Mouse (Mus musculus): ENCODE measurements around the gene Gm8947. TPM values are rescaled to one million over a fixed set of nuclear protein-coding genes. Genes with fewer than 3 reads are reported as not detected.

Gm8947 gene
- total and polyA plus RNA-seq, 3 experiments, result 0.08 to 0.36 TPM; not detected in 1

GRCm38 (mm10) chr1:151177030-151177936 lies 14.9 kb upstream of the Gm8947 start (continued):
- TF ChIP-seq RAD21 (IDR thresholded peaks at IDR 0.05; ENCODE audit: low read depth, low read length), result no peak; the same call in 1 of the 2 replicates

- TF ChIP-seq ELF1 (IDR thresholded peaks at IDR 0.05; ENCODE audit: low read depth, low read length) (peak; percentile 43; the same call in 1 of the 2 replicates), CHD1 (IDR thresholded peaks at IDR 0.05; ENCODE audit: low read depth, low read length) (0 out of 2 replicates have a peak, but pooled peaks have one; percentile 51), MAZ (IDR thresholded peaks at IDR 0.05; ENCODE audit: low read depth, low read length) (0 out of 2 replicates have a peak, but pooled peaks have one; percentile 7), CHD2 (IDR thresholded peaks at IDR 0.05; ENCODE audit: low read length) (peak; percentile 50; the same call in 1 of the 2 replicates), ZMIZ1 (IDR thresholded peaks at IDR 0.05; ENCODE audit: low read depth, low read length) (no peak), NELFE (IDR thresholded peaks at IDR 0.05; ENCODE audit: low read depth, low read length) (no peak; the same call in 1 of the 2 replicates), POLR2A (IDR thresholded peaks at IDR 0.05; ENCODE audit: low read depth, low read length) (no peak), RCOR1 (conservative IDR thresholded peaks at IDR 0.05; ENCODE audit: low read depth, low read length) (peak; percentile 9), GABPA (IDR thresholded peaks at IDR 0.05; ENCODE audit: insufficient replicate concordance, low read depth, low read length) (no peak), TCF12 (IDR thresholded peaks at IDR 0.05; ENCODE audit: low read depth, low read length) (no peak), KAT2A (IDR thresholded peaks at IDR 0.05; ENCODE audit: insufficient replicate concordance, low read length) (0 out of 2 replicates have a peak, but pooled peaks have one; percentile 34), MYC (IDR thresholded peaks at IDR 0.05; ENCODE audit: low read depth, low read length) (0 out of 2 replicates have a peak, but pooled peaks have one; percentile 40), USF1 (IDR thresholded peaks at IDR 0.05; ENCODE audit: low read depth, low read length) (no peak), SMC3 (IDR thresholded peaks at IDR 0.05; ENCODE audit: low read depth, low read length) (no peak)
- Histone ChIP-seq H3K4me3 (replicated peaks in 1 of 3; ENCODE audit: low read depth in 2 of 3, low read length in 2 of 3, poor library complexity in 1 of 3) (peak overlapping the region; percentile 21 to 41 (median 37)), H3K27me3 (replicated peaks) (no peaks in the 10 kb centered on the region), H3K36me3 (replicated peaks in 1 of 2; ENCODE audit: control insufficient read depth in 1 of 2, insufficient read depth in 1 of 2, low read length in 1 of 2) (no peaks in the 10 kb centered on the region), H3K9ac (ENCODE audit: insufficient read depth, low read depth) (peak overlapping the region; percentile 10), H3K4me2 (ENCODE audit: insufficient read depth, low read depth, poor library complexity, severe bottlenecking) (peak overlapping the region; percentile 53), H3K4me1 (ENCODE audit: control insufficient read depth in 1 of 2, insufficient read depth in 2 of 2) (peaks cover 0 to 26% of the 10 kb centered on the region in 2 experiments; a peak in 3 of 4 replicates), H3K9me3 (replicated peaks; ENCODE audit: low read length) (no peaks in the 10 kb centered on the region), H3K79me2 (replicated peaks; ENCODE audit: control insufficient read depth, extremely low read depth, insufficient read depth, poor library complexity, severe bottlenecking) (no peaks in the 10 kb centered on the region), H3K27ac (ENCODE audit: insufficient read depth, low read depth) (no peak overlapping the region)
- in situ Hi-C loops (cut with MboI; ENCODE audit: low pct_ligation_motif_present, low pct_unique_long_range_greater_than_20kb, low sequenced_read_pairs) (no loop called here), dilution Hi-C loops (cut with MboI; ENCODE audit: extremely low pct_ligation_motif_present, extremely low pct_unique_long_range_greater_than_20kb, low sequenced_read_pairs) (no loop called here)
- no peak for DNase-seq (ENCODE audit: extremely low read depth)
Measured at GRCm38 (mm10) chr1:151177937-151178271, 14.3 kb upstream of the Gm8947 start.

- Histone ChIP-seq H3K9ac (ENCODE audit: insufficient read depth, low read depth) (no peak overlapping the region), H3K4me2 (ENCODE audit: insufficient read depth, low read depth, poor library complexity, severe bottlenecking) (no peak overlapping the region), H3K27me3 (replicated peaks) (no peaks in the 10 kb centered on the region), H3K27ac (ENCODE audit: insufficient read depth, low read depth) (no peak overlapping the region), H3K9me3 (replicated peaks; ENCODE audit: low read length) (no peaks in the 10 kb centered on the region), H3K36me3 (replicated peaks in 1 of 2; ENCODE audit: control insufficient read depth in 1 of 2, insufficient read depth in 1 of 2, low read length in 1 of 2) (no peaks in the 10 kb centered on the region), H3K79me2 (replicated peaks; ENCODE audit: control insufficient read depth, extremely low read depth, insufficient read depth, poor library complexity, severe bottlenecking) (no peaks in the 10 kb centered on the region), H3K4me1 (ENCODE audit: control insufficient read depth in 1 of 2, insufficient read depth in 2 of 2) (peaks cover 0 to 26% of the 10 kb centered on the region in 2 experiments; a peak in 3 of 4 replicates), H3K4me3 (replicated peaks in 1 of 3; ENCODE audit: low read depth in 2 of 3, low read length in 2 of 3, poor library complexity in 1 of 3) (no peak overlapping the region)
- no peak for TF ChIP-seq RAD21 (IDR thresholded peaks at IDR 0.05; ENCODE audit: low read depth, low read length)
- TF ChIP-seq ZNF384 (IDR thresholded peaks at IDR 0.05; ENCODE audit: low read depth, low read length), result no peak
- TF ChIP-seq TBP (conservative IDR thresholded peaks at IDR 0.05; ENCODE audit: low read depth, low read length), result no peak
- no peak for TF ChIP-seq MAFK (IDR thresholded peaks at IDR 0.05; ENCODE audit: insufficient replicate concordance, low read length)
- TF ChIP-seq ELF1 (IDR thresholded peaks at IDR 0.05; ENCODE audit: low read depth, low read length), result no peak
- no peak for TF ChIP-seq CHD2 (IDR thresholded peaks at IDR 0.05; ENCODE audit: low read length)
- DNase-seq (ENCODE audit: extremely low read depth), result no peak
- in situ Hi-C loops (cut with MboI; ENCODE audit: low pct_ligation_motif_present, low pct_unique_long_range_greater_than_20kb, low sequenced_read_pairs) (no loop called here), dilution Hi-C loops (cut with MboI; ENCODE audit: extremely low pct_ligation_motif_present, extremely low pct_unique_long_range_greater_than_20kb, low sequenced_read_pairs) (no loop called here)
Measured at GRCm38 (mm10) chr1:151178505-151179083, 13.6 kb upstream of the Gm8947 start.
